ENCODE assay signal across 18 mouse cellular contexts in genomic region chr7:116483782-116484181, GRCm38 (mm10). TPM values are rescaled to one million over a fixed set of nuclear protein-coding genes. Genes with fewer than 3 reads are reported as not detected.
DNase-seq lines count a peak whose midpoint lies in the region; ATAC-seq and TF ChIP-seq lines count a peak whose summit lies in the region.
"Had no signal": no experiment of that assay in that cellular context is flagged by ENCODE, and none has a peak within 500 bp of the region (broad histone marks: within the 10 kb centered on the region; RNA-seq: fewer than 3 reads in every experiment).

No protein-coding gene starts in this region.

- no peaks in the 10 kb centered on the region for H3K9me3 ChIP-seq in heart, embryonic 11.5 days (replicated peaks; ENCODE audit: control insufficient read depth, low read length)
- H3K9me3 ChIP-seq in heart, embryonic 15.5 days (replicated peaks) = no peaks in the 10 kb centered on the region
- H3K9me3 ChIP-seq: embryonic facial prominence, embryonic 10.5 days; hindbrain, embryonic 15.5 days had no signal

- 49% methylated on average over 5 of the region's 5 CpGs for WGBS in heart, embryonic 11.5 days (ENCODE audit: insufficient replicate concordance)
- WGBS in heart, embryonic 15.5 days = 39% methylated on average over 5 of the region's 5 CpGs

- H3K9ac ChIP-seq in heart, embryonic 11.5 days (ENCODE audit: low read depth, low read length) = no peak overlapping the region
- H3K9ac ChIP-seq in heart, embryonic 15.5 days = no peak overlapping the region
- H3K9ac ChIP-seq: hindbrain, embryonic 15.5 days had no signal

- peak overlapping the region; percentile 37 for H3K4me2 ChIP-seq in heart, embryonic 11.5 days
- peak overlapping the region; percentile 6; the same call in 1 of the 2 replicates for H3K4me2 ChIP-seq in heart, embryonic 15.5 days
- H3K4me2 ChIP-seq: hindbrain, embryonic 15.5 days had no signal

- no peak for TF ChIP-seq CTCF in layer of hippocampus, adult 2 months (conservative IDR thresholded peaks at IDR 0.05)

- H3K27me3 ChIP-seq in heart, embryonic 11.5 days (ENCODE audit: control insufficient read depth, insufficient read depth, low read length) = no peaks in the 10 kb centered on the region
- no peaks in the 10 kb centered on the region for H3K27me3 ChIP-seq in heart, embryonic 15.5 days
- H3K27me3 ChIP-seq: hindbrain, embryonic 15.5 days; Patski had no signal

- H3K4me3 ChIP-seq in heart, embryonic 11.5 days (ENCODE audit: low read depth, low read length) = no peak overlapping the region
- H3K4me3 ChIP-seq in heart, embryonic 15.5 days = no peak overlapping the region
- H3K4me3 ChIP-seq in layer of hippocampus, adult 2 months = no peak overlapping the region
- H3K4me3 ChIP-seq: embryonic facial prominence, embryonic 10.5 days; gastrocnemius, adult 2 months; hindbrain, embryonic 15.5 days had no signal

- H3K27ac ChIP-seq in heart, embryonic 11.5 days (ENCODE audit: low read depth, low read length) = no peak overlapping the region
- H3K27ac ChIP-seq in heart, embryonic 15.5 days = no peak overlapping the region
- H3K27ac ChIP-seq in layer of hippocampus, adult 2 months = no peak overlapping the region
- H3K27ac ChIP-seq: embryonic facial prominence, embryonic 10.5 days; gastrocnemius, adult 2 months; hindbrain, embryonic 15.5 days had no signal

- H3K36me3 ChIP-seq in heart, embryonic 11.5 days (ENCODE audit: control insufficient read depth, insufficient read depth, low read length) = no peaks in the 10 kb centered on the region
- H3K36me3 ChIP-seq in heart, embryonic 15.5 days = no peaks in the 10 kb centered on the region
- H3K36me3 ChIP-seq: embryonic facial prominence, embryonic 10.5 days; hindbrain, embryonic 15.5 days had no signal

- no peak for DNase-seq in heart, postnatal 4 days
- no peak for DNase-seq in heart, adult 11 months
- DNase-seq in lung, postnatal 4 days = peak; percentile 28 to 32
- no peak for DNase-seq in lung, postnatal 25 days (ENCODE audit: low spot score)
- no peak for DNase-seq in layer of hippocampus, adult 2 months (ENCODE audit: low spot score in 2 of 2)
- DNase-seq: adrenal gland, postnatal 14 days; B cell, adult 2 months; cerebellum, adult 9-11 months; gastrocnemius, adult 2 months; gastrocnemius, postnatal 25 days; heart, adult 18-20 months; heart, postnatal 10 days had no signal

- 0 out of 2 replicates have a peak, but pooled peaks cover 3% of the 10 kb centered on the region for H3K4me1 ChIP-seq in heart, embryonic 11.5 days (ENCODE audit: control insufficient read depth, insufficient read depth, low read length)
- H3K4me1 ChIP-seq in heart, embryonic 15.5 days (replicated peaks) = peaks cover 10% of the 10 kb centered on the region; the same call in 1 of the 2 replicates
- H3K4me1 ChIP-seq: embryonic facial prominence, embryonic 10.5 days; hindbrain, embryonic 15.5 days had no signal

- no peak for ATAC-seq in heart, embryonic 11.5 days (replicated peaks; ENCODE audit: insufficient number of reproducible peaks, low FRiP score, low TSS enrichment)
- ATAC-seq in heart, embryonic 15.5 days (replicated peaks; ENCODE audit: insufficient number of reproducible peaks, insufficient read depth, low FRiP score, low read depth) = no peak
- ATAC-seq: forebrain, embryonic 14.5 days had no signal

RNA-seq across cellular contexts. Expression of gene Nucb2, which starts 20.4 kb away (rescaled TPM):
- 6.5 and 8.7 TPM in 2 replicates for polyA plus RNA-seq in heart, embryonic 11.5 days (2014; fragmentation: Nextera tagmentation; extraction: Ambion mirVana)
- 10 to 100 TPM; 13.3 to 14.0 TPM for total RNA-seq in heart, postnatal 4 days (2021)
- 9.3 and 9.4 TPM in 2 replicates for polyA plus RNA-seq in heart, embryonic 15.5 days (2015; fragmentation: Nextera tagmentation; extraction: Ambion mirVana)
- 10 to 100 TPM; 22.1 to 24.5 TPM for total RNA-seq in layer of hippocampus, adult 2 months (2021)

RNA-seq across cellular contexts. Expression of gene Pik3c2a, which starts 40.5 kb away (rescaled TPM):
- polyA plus RNA-seq in heart, embryonic 11.5 days (2014; fragmentation: Nextera tagmentation; extraction: Ambion mirVana) = 24.7 and 29.5 TPM in 2 replicates
- 10 to 100 TPM; 25.2 to 26.0 TPM for total RNA-seq in heart, postnatal 4 days (2021)
- 14.7 and 16.7 TPM in 2 replicates for polyA plus RNA-seq in heart, embryonic 15.5 days (2015; fragmentation: Nextera tagmentation; extraction: Ambion mirVana)
- total RNA-seq in layer of hippocampus, adult 2 months (2021) = 10 to 100 TPM; 28.9 to 31.0 TPM

Comparison
In these comparisons a context has a peak if more than half of its experiments do, and no peak if none do; other contexts are left out.
1. DNase-seq: peak in lung, postnatal 4 days (2 of 2); none in heart, postnatal 4 days (single experiment), heart, adult 11 months (single experiment), lung, postnatal 25 days (single experiment) and layer of hippocampus, adult 2 months (0 of 2).